Mouse (Mus musculus) thymus, adult 18-20 months (tissue): ENCODE data around the gene Ywhag.
A peak's percentile ranks its signal among the peaks of the same experiment; 100 is the strongest.

Source experiments
- DNase-seq, 2 experiments: peaks; one replicate each; pipeline ENCODE4 v3.0.0; 2022; ENCODE audit warnings: mixed read lengths in 2 of 2

The Ywhag gene

GRCm38 (mm10) chr5:135934481-135935175 is at the start of gene Ywhag:
TSS of gene Ywhag (minus strand) at chr5:135934616.
- peak; percentile 97 to 98 for DNase-seq

- DNase-seq: no peak
These were observed 48.0 kb upstream of the Ywhag start for GRCm38 (mm10) chr5:135982398-135982797.

GRCm38 (mm10) chr5:135979904-135980303 is 45.5 kb upstream of the Ywhag start, which contains the start of gene Zp3:
TSS of gene Zp3 (plus strand) at chr5:135980099.
- no peak for DNase-seq

- DNase-seq: no peak
These were observed 45.0 kb upstream of the Ywhag start for GRCm38 (mm10) chr5:135979381-135979780.

GRCm38 (mm10) chr5:135975893-135976668 is 41.7 kb upstream of the Ywhag start:
- no peak for DNase-seq

GRCm38 (mm10) chr5:135974365-135974764 is 39.9 kb upstream of the Ywhag start, which contains the start of gene Ssc4d:
TSS of gene Ssc4d (minus strand) at chr5:135974531.
- no peak for DNase-seq

GRCm38 (mm10) chr5:135971876-135972275 is 37.5 kb upstream of the Ywhag start:
- no peak for DNase-seq

GRCm38 (mm10) chr5:135970247-135970646 is 35.8 kb upstream of the Ywhag start:
- no peak for DNase-seq

- DNase-seq: no peak
These were observed 34.4 kb upstream of the Ywhag start for GRCm38 (mm10) chr5:135968781-135969180.

GRCm38 (mm10) chr5:135966866-135967265 is 32.5 kb upstream of the Ywhag start:
- DNase-seq: no peak

- peak in 1 of 2 experiments; percentile 31 for DNase-seq
These were observed 31.1 kb upstream of the Ywhag start for GRCm38 (mm10) chr5:135965501-135965930.

GRCm38 (mm10) chr5:135963280-135963627 is 28.8 kb upstream of the Ywhag start:
- DNase-seq: no peak

- peak; percentile 99 to 100 for DNase-seq
These were observed 28.3 kb upstream of the Ywhag start for GRCm38 (mm10) chr5:135962492-135963279.

GRCm38 (mm10) chr5:135962125-135962491 is 27.7 kb upstream of the Ywhag start:
- no peak for DNase-seq

- DNase-seq: peak in 1 of 2 experiments; percentile 29
These were observed 26.7 kb upstream of the Ywhag start for GRCm38 (mm10) chr5:135960909-135961635.

- DNase-seq: no peak
These were observed 25.5 kb upstream of the Ywhag start for GRCm38 (mm10) chr5:135959911-135960310.

- no peak for DNase-seq
These were observed 24.0 kb upstream of the Ywhag start for GRCm38 (mm10) chr5:135958367-135958766.

GRCm38 (mm10) chr5:135957207-135957974 is 23.0 kb upstream of the Ywhag start:
- DNase-seq: peak; percentile 93 to 98

GRCm38 (mm10) chr5:135956300-135957206 is 22.1 kb upstream of the Ywhag start:
- DNase-seq: no peak

- no peak for DNase-seq
These were observed 18.4 kb upstream of the Ywhag start for GRCm38 (mm10) chr5:135952830-135953229.

- no peak for DNase-seq
These were observed 17.2 kb upstream of the Ywhag start for GRCm38 (mm10) chr5:135951660-135952059.
